In the genomic region with DNA sequence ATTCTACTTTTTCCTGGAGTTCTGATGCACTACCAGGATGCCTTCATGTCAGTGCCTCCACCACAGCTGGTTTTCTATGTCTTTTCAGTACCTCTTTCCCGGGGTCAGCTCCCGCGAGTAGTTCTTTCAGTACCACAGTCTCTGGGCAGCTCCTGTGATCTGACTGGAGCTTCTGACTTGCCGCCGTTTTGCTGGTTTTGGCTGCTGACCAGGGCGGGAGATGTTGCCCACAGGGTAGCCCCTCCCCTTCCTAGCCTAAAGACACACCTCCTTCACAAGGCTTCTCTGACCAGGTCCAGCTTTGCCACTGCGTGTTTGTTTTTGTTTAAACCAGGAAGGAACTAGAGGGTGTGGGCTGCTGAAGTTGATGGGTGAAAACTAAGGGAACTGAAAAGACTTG, we compare ENCODE assay signal across 8 mouse cellular contexts. TPM values are rescaled to one million over a fixed set of nuclear protein-coding genes. Genes with fewer than 3 reads are reported as not detected.
DNase-seq lines count a peak whose midpoint lies in the region; ATAC-seq and TF ChIP-seq lines count a peak whose summit lies in the region.

TSS of gene Neurod4 (minus strand) at position 175 of the 400 bp plus-strand sequence.

- TF ChIP-seq POLR2A in brain, embryonic 14.5 days (IDR thresholded peaks at IDR 0.05; ENCODE audit: borderline replicate concordance, extremely low read depth, insufficient read depth, insufficient read length, poor library complexity, severe bottlenecking): no peak

- WGBS in intestine, embryonic 14.5 days: 0% methylated on average over 7 of the region's 7 CpGs
- 0% methylated on average over 7 of the region's 7 CpGs for WGBS in intestine, postnatal 0 days
- 1% methylated on average over 7 of the region's 7 CpGs for WGBS in hindbrain, embryonic 11.5 days
- WGBS in liver, embryonic 16.5 days (ENCODE audit: insufficient replicate concordance): 0% methylated on average over 7 of the region's 7 CpGs

- no peak within 1 kb of the TSS for H3K4me2 ChIP-seq in intestine, embryonic 14.5 days (ENCODE audit: low read length)
- H3K4me2 ChIP-seq in intestine, postnatal 0 days (replicated peaks; ENCODE audit: low read depth): no peak within 1 kb of the TSS
- H3K4me2 ChIP-seq in hindbrain, embryonic 11.5 days (replicated peaks; ENCODE audit: low read depth, low read length): peak within 1 kb of the TSS; percentile 17; the same call in 1 of the 2 replicates
- no peak within 1 kb of the TSS for H3K4me2 ChIP-seq in liver, embryonic 16.5 days (ENCODE audit: low read depth, low read length)

- H3K9ac ChIP-seq in intestine, embryonic 14.5 days (ENCODE audit: low read length): no peak within 1 kb of the TSS
- no peak within 1 kb of the TSS for H3K9ac ChIP-seq in intestine, postnatal 0 days (ENCODE audit: low read depth, low read length)
- H3K9ac ChIP-seq in hindbrain, embryonic 11.5 days (ENCODE audit: low read depth, low read length): no peak within 1 kb of the TSS
- H3K9ac ChIP-seq in liver, embryonic 16.5 days (ENCODE audit: low read depth, low read length): no peak within 1 kb of the TSS

- H3K9me3 ChIP-seq in intestine, embryonic 14.5 days (ENCODE audit: control insufficient read depth, low read length): no peaks in the 10 kb centered on the region
- no peaks in the 10 kb centered on the region for H3K9me3 ChIP-seq in intestine, postnatal 0 days (ENCODE audit: control insufficient read depth)
- no peaks in the 10 kb centered on the region for H3K9me3 ChIP-seq in hindbrain, embryonic 11.5 days (ENCODE audit: control insufficient read depth, low read length)
- H3K9me3 ChIP-seq in liver, embryonic 16.5 days (replicated peaks; ENCODE audit: control insufficient read depth, low read length): no peaks in the 10 kb centered on the region

- peak; percentile 75 for ATAC-seq in intestine, embryonic 14.5 days (replicated peaks; ENCODE audit: low FRiP score, low TSS enrichment, low read depth)
- ATAC-seq in intestine, postnatal 0 days: no peak
- peak; percentile 58 for ATAC-seq in hindbrain, embryonic 11.5 days (ENCODE audit: low FRiP score)
- peak; percentile 27; the same call in 1 of the 2 replicates for ATAC-seq in liver, embryonic 16.5 days (ENCODE audit: low read depth)

- H3K27ac ChIP-seq in intestine, embryonic 14.5 days (ENCODE audit: low read depth): no peak within 1 kb of the TSS
- H3K27ac ChIP-seq in intestine, postnatal 0 days (ENCODE audit: low read depth, low read length): no peak within 1 kb of the TSS
- no peak within 1 kb of the TSS for H3K27ac ChIP-seq in hindbrain, embryonic 11.5 days (ENCODE audit: low read depth, low read length)
- no peak within 1 kb of the TSS for H3K27ac ChIP-seq in liver, embryonic 16.5 days (ENCODE audit: low read length)

- H3K36me3 ChIP-seq in intestine, embryonic 14.5 days (ENCODE audit: control insufficient read depth, insufficient read depth, low read length): no peaks in the 10 kb centered on the region
- H3K36me3 ChIP-seq in intestine, postnatal 0 days (ENCODE audit: control insufficient read depth, insufficient read depth): no peaks in the 10 kb centered on the region
- no peaks in the 10 kb centered on the region for H3K36me3 ChIP-seq in hindbrain, embryonic 11.5 days (ENCODE audit: control insufficient read depth, insufficient read depth, low read length)
- H3K36me3 ChIP-seq in liver, embryonic 16.5 days (ENCODE audit: control insufficient read depth, insufficient read depth): no peaks in the 10 kb centered on the region

- no peaks in the 10 kb centered on the region for H3K4me1 ChIP-seq in intestine, embryonic 14.5 days (replicated peaks; ENCODE audit: control insufficient read depth, insufficient read depth, low read length)
- no peaks in the 10 kb centered on the region for H3K4me1 ChIP-seq in intestine, postnatal 0 days (replicated peaks; ENCODE audit: control insufficient read depth, insufficient read depth, low read length)
- H3K4me1 ChIP-seq in hindbrain, embryonic 11.5 days (replicated peaks; ENCODE audit: control insufficient read depth, insufficient read depth, low read length): no peaks in the 10 kb centered on the region
- no peaks in the 10 kb centered on the region for H3K4me1 ChIP-seq in liver, embryonic 16.5 days (ENCODE audit: control insufficient read depth, low read depth, low read length)

- no peaks in the 10 kb centered on the region for H3K27me3 ChIP-seq in intestine, embryonic 14.5 days (replicated peaks; ENCODE audit: control insufficient read depth, insufficient read depth, low read length)
- H3K27me3 ChIP-seq in intestine, postnatal 0 days (replicated peaks; ENCODE audit: control insufficient read depth, insufficient read depth, low read length): no peaks in the 10 kb centered on the region
- no peaks in the 10 kb centered on the region for H3K27me3 ChIP-seq in hindbrain, embryonic 11.5 days (ENCODE audit: control insufficient read depth, insufficient read depth, low read length)
- H3K27me3 ChIP-seq in liver, embryonic 16.5 days (ENCODE audit: control insufficient read depth, insufficient read depth, low read depth, low read length): no peaks in the 10 kb centered on the region

- H3K4me3 ChIP-seq in intestine, embryonic 14.5 days (ENCODE audit: low read depth, low read length): no peak within 1 kb of the TSS
- H3K4me3 ChIP-seq in intestine, postnatal 0 days (ENCODE audit: low read depth, low read length): no peak within 1 kb of the TSS
- H3K4me3 ChIP-seq in hindbrain, embryonic 11.5 days (ENCODE audit: low read depth, low read length): peak within 1 kb of the TSS; percentile 18
- no peak within 1 kb of the TSS for H3K4me3 ChIP-seq in liver, embryonic 16.5 days (ENCODE audit: low read depth, low read length)

- no peak for TF ChIP-seq CTCF in intestine, postnatal 0 days (IDR thresholded peaks at IDR 0.05; ENCODE audit: low read depth)
- TF ChIP-seq CTCF in brain, embryonic 14.5 days (IDR thresholded peaks at IDR 0.05; ENCODE audit: borderline replicate concordance, extremely low read depth, insufficient read depth, insufficient read length): no peak

- DNase-seq in intestine, embryonic 14.5 days (ENCODE audit: low spot score): peak; percentile 76
- DNase-seq in brain, embryonic 14.5 days (ENCODE audit: low read depth): peak; percentile 66
- DNase-seq in hindbrain, embryonic 11.5 days (ENCODE audit: low spot score): peak; percentile 59
- peak; percentile 84 for DNase-seq in retina, postnatal 1 day
- DNase-seq in right cerebral cortex, postnatal 36 days (ENCODE audit: low spot score in 2 of 2): no peak
- no peak for DNase-seq in spleen, postnatal 4 days (ENCODE audit: low spot score in 2 of 2)

RNA-seq across cellular contexts. Expression of gene Neurod4, which starts in this region (rescaled TPM):
- not detected in 2 replicates for polyA plus RNA-seq in intestine, embryonic 14.5 days (2014; fragmentation: Nextera tagmentation; extraction: Ambion mirVana)
- not detected in 2 replicates for polyA plus RNA-seq in intestine, postnatal 0 days (2015; fragmentation: Nextera tagmentation; extraction: Ambion mirVana)
- 2.0 and 2.5 TPM in 2 replicates for polyA plus RNA-seq in brain, embryonic 14.5 days (2012; rRNA removed)
- polyA plus RNA-seq in hindbrain, embryonic 11.5 days (2014; fragmentation: Nextera tagmentation; extraction: Ambion mirVana): 22.3 and 23.3 TPM in 2 replicates
- not detected in 2 replicates for polyA plus RNA-seq in liver, embryonic 16.5 days (2015; fragmentation: Nextera tagmentation; extraction: Ambion mirVana)

Comparison
In these comparisons a context has a peak if more than half of its experiments do, and no peak if none do; other contexts are left out.
1. Peak in DNase-seq and ATAC-seq in intestine, embryonic 14.5 days; RNA of the gene not detected or under 1 TPM.
2. Peak in ATAC-seq in liver, embryonic 16.5 days; RNA of the gene not detected or under 1 TPM.
3. DNase-seq: peak in brain, embryonic 14.5 days (single experiment), hindbrain, embryonic 11.5 days (single experiment) and retina, postnatal 1 day (single experiment); none in right cerebral cortex, postnatal 36 days (0 of 2) and spleen, postnatal 4 days (0 of 2).